Mouse (Mus musculus): ENCODE results near the gene Arl10. TPM values are rescaled to one million over a fixed set of nuclear protein-coding genes. Genes with fewer than 3 reads are reported as not detected.
A peak's percentile ranks its signal among the peaks of the same experiment; 100 is the strongest.
"Not testable (repeated sequence)": the region's sequence is repeated elsewhere in the genome, so short reads cannot be mapped to it uniquely, and the experiment has no call there.

Arl10 gene
- total RNA-seq, 2 experiments from 2014 or later, result 9.6 to 11.3 TPM

GRCm38 (mm10) chr13:54610613-54610971, 35.8 kb downstream of the Arl10 start:
- intact Hi-C loops (cut with DNase I), result no loop called here
- no peak for DNase-seq

- intact Hi-C loops (cut with DNase I), result no loop called here
- DNase-seq, result peak; percentile 91 to 94
Observed at GRCm38 (mm10) chr13:54610972-54611754, 36.3 kb downstream of the Arl10 start, which contains the start of gene Cltb. Cltb (minus strand) TSS chr13:54611344.

- intact Hi-C loops (cut with DNase I); DNase-seq: not testable (repeated sequence)
Observed at GRCm38 (mm10) chr13:54613141-54613540, 38.3 kb downstream of the Arl10 start.

- DNase-seq, result no peak
- intact Hi-C loops (cut with DNase I), result no loop called here
Observed at GRCm38 (mm10) chr13:54616307-54616706, 41.5 kb downstream of the Arl10 start.

- intact Hi-C loops (cut with DNase I), result no loop called here
- DNase-seq, result no peak
Observed at GRCm38 (mm10) chr13:54616998-54617397, 42.2 kb downstream of the Arl10 start.

- intact Hi-C loops (cut with DNase I), result loop anchor here (2.0 to 5.0 kb wide), 4 partner anchors 44 to 154 kb away; partner anchors contain the start of genes 4833439L19Rik, Arl10 and Thoc3
- DNase-seq, result peak; percentile 98 to 99
Observed at GRCm38 (mm10) chr13:54621155-54621932, 46.5 kb downstream of the Arl10 start, which contains the start of gene Faf2. Faf2 (plus strand) TSS chr13:54621784.

- peak in 1 of 2 experiments; percentile 29 for DNase-seq
- intact Hi-C loops (cut with DNase I), result loop anchor here (2.0 to 5.0 kb wide), 4 partner anchors 45 to 155 kb away; partner anchors contain the start of genes 4833439L19Rik, Arl10 and Thoc3
Observed at GRCm38 (mm10) chr13:54621960-54622521, 47.2 kb downstream of the Arl10 start.

- no peak for DNase-seq
- intact Hi-C loops (cut with DNase I), result no loop called here
Observed at GRCm38 (mm10) chr13:54629128-54629527, 54.3 kb downstream of the Arl10 start.

Small RNA genes lying within 50 kb of the gene (microRNA-seq; reads per million reads assigned to microRNA genes)
- gene Gm24195, result 0 reads per million in 2 experiments

Other genes with a start within 250 kb of the Arl10 start
- gene Cplx2, start 203.7 kb upstream of the Arl10 start, total RNA-seq (2021), result 1 to 10 TPM; 8.9 to 9.8 TPM
- gene Thoc3, start 106.2 kb upstream of the Arl10 start, total RNA-seq (2021), result 10 to 100 TPM; 33.3 to 34.0 TPM
- gene Simc1, start 71.2 kb upstream of the Arl10 start, total RNA-seq (2021), result 1 to 10 TPM; 3.0 to 4.7 TPM
- 100 to 1,000 TPM in 1 of 2 experiments, 10 to 100 TPM in 1; 99.0 to 105 TPM for gene 4833439L19Rik, start 9.6 kb upstream of the Arl10 start, total RNA-seq (2021)
- 10 to 100 TPM; 17.0 to 20.0 TPM for gene Nop16, start 15.1 kb downstream of the Arl10 start, total RNA-seq (2021)
- gene Higd2a, start 15.2 kb downstream of the Arl10 start, total RNA-seq (2021), result 100 to 1,000 TPM; 236 to 244 TPM
- gene Cltb, start 36.3 kb downstream of the Arl10 start, total RNA-seq (2021), result 100 to 1,000 TPM in 1 of 2 experiments, 10 to 100 TPM in 1; 99.4 to 103 TPM
- gene Faf2, start 46.8 kb downstream of the Arl10 start, total RNA-seq (2021), result 10 to 100 TPM; 30.9 to 33.1 TPM
- gene Rnf44, start 118.9 kb downstream of the Arl10 start, total RNA-seq (2021), result 10 to 100 TPM; 61.2 to 62.2 TPM
- gene Cdhr2, start 126.4 kb downstream of the Arl10 start, total RNA-seq (2021), result not detected
- under 1 TPM; 0.05 to 0.10 TPM for gene Gprin1, start 174.9 kb downstream of the Arl10 start, total RNA-seq (2021)
- gene Sncb, start 191.6 kb downstream of the Arl10 start, total RNA-seq (2021), result not detected
- gene Eif4e1b, start 209.0 kb downstream of the Arl10 start, total RNA-seq (2021), result not detected
- gene Tspan17, start 214.4 kb downstream of the Arl10 start, total RNA-seq (2021), result 10 to 100 TPM in 1 of 2 experiments, 1 to 10 TPM in 1; 10.0 to 14.3 TPM

All from heart, postnatal 10 days (tissue).